Mouse (Mus musculus) right cerebral cortex, postnatal 36 days (tissue): ENCODE measurements around the gene Myo16.

Experiments
- DNase-seq, 2 experiments: peaks; one replicate each; pipeline ENCODE4 v3.0.0; 2022; ENCODE audit warnings: low spot score in 2 of 2, mixed read lengths in 1 of 2

The Myo16 gene

GRCm38 (mm10) chr8:10548003-10548584 lies 394.4 kb downstream of the Myo16 start:
- peak; percentile 19 to 36 for DNase-seq

- no peak for DNase-seq
Measured at GRCm38 (mm10) chr8:10549434-10549833, 395.7 kb downstream of the Myo16 start.

DNA sequence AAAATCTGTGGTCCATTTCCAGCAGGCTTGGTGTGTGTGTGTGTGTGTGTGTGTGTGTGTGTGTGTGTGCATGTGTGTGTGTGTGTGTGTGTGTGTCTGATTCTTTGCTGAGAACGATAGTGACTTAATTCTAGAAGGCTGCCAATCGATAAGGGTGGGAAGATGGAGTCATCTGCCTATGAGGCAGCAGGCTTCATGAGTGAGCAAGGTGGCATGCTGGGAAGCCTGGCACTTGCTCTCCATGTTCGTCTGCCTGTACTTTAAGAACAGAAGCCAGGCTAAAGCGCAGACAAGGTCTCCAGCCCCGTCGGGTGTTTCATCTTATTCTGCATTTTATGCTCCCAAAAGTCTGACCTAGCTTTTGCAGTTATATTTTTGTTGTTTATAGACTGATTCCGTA lies 404.2 kb downstream of the Myo16 start:
- no peak for DNase-seq

DNA sequence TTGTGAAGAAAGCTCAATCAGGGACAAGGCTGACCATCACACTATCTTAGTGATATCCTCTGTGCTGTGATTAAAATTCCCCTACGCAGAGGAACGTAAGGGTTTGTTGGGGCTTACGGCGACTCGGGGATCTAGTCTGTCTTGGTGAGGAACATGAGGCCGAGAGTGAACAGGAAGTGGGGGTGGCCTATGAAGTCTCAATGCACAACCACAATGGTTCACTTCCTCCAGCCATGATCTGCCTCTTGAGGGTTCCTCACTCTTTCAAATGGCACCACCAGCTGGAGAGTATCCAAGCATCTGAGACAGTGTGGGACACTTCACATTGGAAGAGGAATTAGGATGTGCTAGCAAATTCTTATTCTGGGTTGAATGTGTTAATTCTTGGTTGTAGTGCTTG lies 405.8 kb downstream of the Myo16 start:
- no peak for DNase-seq

DNA sequence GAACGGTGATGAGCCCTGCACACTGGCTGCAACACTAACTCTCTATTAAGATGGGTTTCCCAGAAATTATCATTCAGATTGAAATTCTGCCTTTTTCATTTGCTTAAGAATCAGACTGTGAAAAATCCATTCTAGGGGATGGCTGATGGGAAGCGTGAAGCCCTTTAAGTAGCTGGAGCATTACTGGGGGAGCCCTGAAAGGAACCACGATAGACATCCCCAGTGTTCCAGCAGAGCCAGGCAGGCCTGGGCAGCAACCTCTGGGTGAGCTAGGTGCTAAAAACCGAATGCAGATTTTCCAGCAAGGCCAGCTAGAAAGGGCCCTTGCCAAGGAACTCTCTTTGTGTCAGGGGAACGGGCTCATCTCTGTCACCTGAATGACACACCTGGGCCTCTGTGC lies 407.9 kb downstream of the Myo16 start:
- no peak for DNase-seq

- no peak for DNase-seq
Measured at GRCm38 (mm10) chr8:10562046-10562445, 408.3 kb downstream of the Myo16 start.

- no peak for DNase-seq
Measured at GRCm38 (mm10) chr8:10562636-10563035, 408.9 kb downstream of the Myo16 start.

DNA sequence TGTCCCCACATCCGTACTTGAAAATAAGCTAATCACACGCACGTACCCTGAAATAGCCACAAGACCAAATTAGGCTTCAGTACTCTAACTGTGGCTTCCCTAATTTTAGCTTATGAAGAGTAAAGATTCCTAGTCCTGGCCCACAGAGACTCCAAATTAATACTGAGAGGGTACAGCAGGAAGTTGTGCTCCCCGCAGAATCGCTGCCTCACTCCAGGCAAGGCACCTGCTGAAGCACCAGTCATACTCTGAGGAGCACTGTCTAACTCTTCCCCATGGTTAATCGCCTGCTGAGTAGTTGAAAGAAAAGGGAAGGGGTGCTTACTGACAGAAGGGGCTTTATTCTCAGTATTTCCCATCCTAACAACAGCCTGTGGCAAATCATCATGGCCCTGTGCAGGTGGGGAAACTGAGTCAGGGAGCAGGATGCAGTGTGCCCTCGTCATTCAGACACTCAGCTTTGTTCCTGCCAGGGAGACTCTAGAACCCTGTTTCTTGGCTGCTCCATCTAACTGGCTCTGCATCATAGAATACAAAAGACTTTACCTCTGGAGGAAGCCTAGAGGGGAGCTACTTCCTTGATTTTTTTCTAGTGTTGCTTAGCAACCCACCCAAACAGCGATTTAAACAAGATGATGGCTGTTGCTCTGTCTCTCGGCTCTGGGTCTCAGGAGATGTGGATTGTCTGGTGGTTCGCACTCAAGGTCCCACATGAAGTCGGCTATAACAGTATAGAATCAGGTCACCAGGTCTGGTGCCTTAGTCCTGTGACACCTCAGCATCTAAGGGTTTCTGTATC lies 411.7 kb downstream of the Myo16 start:
- DNase-seq = no peak

DNA sequence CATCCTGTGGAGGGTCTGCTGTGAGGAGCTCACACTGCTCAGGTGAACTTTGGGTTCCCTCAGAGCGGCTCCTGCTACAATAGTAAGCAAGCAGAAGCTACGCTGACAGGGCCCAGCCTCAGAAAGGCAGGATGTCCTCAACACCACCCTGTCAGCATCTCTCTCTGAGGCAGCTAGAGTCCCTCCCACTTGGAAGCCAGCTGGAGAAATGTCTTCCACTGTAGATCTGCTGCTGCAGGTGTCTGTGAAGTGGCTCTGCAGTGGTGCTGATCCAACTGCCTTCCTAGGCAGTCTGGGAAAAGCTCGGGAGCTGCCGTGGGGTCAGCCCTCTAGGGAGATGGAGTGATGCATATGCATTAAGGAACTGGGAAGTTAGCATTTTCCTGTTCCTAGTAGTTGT lies 414.7 kb downstream of the Myo16 start:
- peak in 1 of 2 experiments; percentile 17 for DNase-seq

DNA sequence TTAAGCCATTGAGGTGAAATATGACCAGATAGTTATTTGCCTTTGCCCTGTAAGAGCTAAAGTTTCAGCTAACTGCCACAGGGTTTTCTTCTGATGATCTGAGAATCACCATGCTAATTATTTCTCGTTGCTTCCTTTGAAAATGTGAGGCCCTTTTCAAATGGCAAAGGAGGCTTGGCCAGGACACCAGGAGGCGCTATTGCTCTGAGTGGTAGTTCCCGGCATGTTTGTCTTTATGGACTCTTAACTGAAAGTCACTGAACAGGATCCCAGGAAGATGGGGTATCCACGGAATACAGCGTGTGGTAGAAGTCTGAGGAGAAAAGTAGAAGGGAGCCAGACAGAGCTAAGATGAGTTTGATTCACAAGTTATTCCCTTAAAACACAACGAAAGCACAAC lies 420.4 kb downstream of the Myo16 start:
- DNase-seq = peak; percentile 49 to 51

- DNase-seq = no peak
Measured at GRCm38 (mm10) chr8:10575244-10575643, 421.5 kb downstream of the Myo16 start.

GRCm38 (mm10) chr8:10586956-10587744 lies 433.4 kb downstream of the Myo16 start:
- no peak for DNase-seq

DNA sequence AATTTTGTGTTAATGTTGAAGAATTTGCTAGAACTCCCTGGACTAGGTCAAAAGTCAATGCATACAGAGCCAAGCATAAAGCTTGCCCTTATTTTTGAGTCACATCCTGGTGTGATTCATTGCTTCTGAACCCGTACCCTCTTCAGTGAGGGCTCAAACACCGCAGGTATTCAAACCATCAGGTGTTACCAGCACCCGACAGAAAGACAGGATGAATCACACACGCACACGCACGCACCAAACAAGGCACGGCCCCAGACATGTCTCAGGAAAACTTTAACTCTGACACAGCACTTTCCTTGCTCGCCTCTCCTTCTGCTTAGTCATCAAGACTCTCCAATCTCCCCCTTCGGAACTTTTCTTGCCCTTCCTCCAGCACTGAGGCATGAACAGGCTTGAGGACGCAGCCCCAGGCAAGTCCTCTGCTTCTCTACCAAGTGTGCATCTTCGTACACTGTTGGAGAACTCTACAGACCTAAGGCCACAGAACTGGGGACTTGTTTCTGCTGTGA lies 435.8 kb downstream of the Myo16 start:
- no peak for DNase-seq

DNA sequence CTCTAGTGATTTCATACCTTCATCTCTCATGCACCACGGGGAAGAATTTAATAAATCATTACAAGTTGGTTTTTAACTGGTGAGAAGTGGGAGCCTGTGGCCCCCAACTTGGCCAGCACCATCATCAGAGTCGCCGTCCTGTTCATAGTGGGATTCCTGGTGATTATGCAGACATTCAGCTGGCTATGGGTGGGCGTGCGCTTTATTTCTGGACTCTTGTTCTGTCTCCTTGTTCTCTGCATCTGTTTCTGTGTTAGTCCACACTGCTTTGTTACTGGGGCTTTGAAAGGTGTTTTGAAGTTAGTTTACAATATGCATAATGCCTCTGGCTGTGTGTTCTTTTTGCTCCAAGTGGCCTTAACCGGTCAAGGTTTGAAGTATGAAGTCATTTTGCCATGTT lies 439.2 kb downstream of the Myo16 start:
- DNase-seq = peak; percentile 12 to 23

GRCm38 (mm10) chr8:10596353-10596752 lies 442.6 kb downstream of the Myo16 start:
- no peak for DNase-seq

DNA sequence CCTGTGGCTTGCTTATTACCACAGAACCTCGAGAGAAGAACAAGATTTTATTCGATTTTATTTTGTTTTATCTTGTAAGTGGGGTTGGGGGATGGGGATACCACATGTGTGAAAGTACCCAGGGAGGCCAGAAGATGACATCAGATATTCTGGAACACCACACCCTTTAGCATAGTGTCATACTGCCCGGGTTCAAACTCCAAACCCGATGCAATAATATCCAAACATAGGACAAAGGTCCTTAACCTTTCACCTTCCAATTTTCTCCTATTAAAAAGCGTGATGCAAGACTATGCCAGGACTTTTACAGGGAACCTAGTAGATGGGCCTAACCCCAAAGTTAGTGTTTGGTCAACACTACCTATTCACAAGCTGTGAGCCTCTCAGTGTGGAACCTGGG lies 443.9 kb downstream of the Myo16 start:
- no peak for DNase-seq

GRCm38 (mm10) chr8:10598889-10599288 lies 445.2 kb downstream of the Myo16 start:
- no peak for DNase-seq

DNA sequence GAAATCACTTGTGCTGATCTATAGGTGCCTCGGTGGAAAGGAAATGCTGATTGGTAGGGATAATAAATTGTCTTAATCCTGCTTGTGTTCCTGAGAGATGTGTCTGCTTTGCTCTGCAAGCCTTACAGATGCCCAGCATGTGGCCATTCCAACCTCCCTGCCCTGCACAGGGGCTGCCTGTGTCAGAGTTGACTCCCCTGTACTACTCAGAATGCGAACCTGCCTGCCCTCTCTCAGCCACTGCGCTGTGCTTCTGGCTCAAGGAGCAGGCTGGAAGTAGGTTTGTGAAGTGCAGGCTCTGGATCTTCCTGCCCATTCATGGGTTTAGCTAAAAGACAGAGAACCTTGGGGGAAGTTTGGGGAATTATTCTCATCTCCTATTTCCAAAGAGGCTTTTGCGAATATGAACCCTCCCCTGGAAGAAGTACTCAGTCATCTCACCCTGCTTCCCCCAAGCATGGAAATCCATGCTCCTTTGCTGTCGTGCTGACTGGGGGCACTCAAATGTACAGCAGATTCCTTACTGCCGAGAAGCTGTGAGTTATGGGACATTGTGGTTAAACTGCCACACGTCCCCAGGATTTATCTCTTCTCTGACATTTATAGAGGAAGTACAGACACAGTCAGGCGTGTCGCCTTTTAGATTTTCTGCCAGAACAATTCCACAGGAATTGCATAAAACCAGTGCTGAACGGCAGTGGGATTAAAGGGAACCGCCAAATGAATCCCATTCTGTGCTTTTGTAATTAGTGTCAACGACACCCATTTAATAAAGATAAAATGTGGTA lies 452.5 kb downstream of the Myo16 start:
- no peak for DNase-seq

- DNase-seq = no peak
Measured at GRCm38 (mm10) chr8:10606816-10607209, 453.1 kb downstream of the Myo16 start.

DNA sequence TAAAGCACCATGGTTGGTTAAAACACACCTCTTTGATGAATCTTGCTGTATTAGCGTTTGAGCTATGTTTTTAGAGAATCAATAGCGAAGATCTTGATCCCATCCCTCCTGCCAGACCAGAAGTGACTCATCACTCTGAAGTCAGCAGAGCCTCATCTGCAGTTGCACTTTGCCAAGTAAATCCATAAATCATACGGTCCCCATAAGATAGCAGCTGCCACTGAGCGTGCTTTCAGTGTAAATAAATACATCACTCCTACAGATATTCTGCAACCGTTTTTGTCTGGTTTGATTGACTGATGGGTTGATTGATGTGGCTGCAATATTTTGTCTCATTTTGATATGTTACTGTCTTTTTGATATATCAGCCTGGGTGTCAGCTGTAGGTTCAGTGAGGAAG lies 457.9 kb downstream of the Myo16 start:
- no peak for DNase-seq

DNA sequence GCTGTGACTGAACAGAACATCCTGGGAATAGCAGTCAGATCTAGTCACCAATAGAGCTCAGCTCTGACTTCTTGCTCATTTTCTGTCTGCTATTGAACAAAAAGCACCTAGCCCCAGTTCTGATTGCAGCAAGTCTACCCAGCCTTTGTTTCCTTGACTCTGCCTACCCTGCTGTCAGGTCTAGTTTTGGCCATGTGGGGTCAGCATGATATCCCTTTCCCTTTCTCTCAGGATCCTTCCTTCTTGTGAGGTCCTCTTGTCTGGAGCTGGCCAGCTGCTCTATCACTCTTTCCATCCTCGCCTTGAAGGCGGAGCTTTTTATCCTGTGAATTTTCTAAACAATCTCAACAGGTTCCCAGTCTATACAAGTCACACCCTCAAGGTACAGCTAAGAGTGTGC lies 459.7 kb downstream of the Myo16 start:
- DNase-seq = no peak

DNA sequence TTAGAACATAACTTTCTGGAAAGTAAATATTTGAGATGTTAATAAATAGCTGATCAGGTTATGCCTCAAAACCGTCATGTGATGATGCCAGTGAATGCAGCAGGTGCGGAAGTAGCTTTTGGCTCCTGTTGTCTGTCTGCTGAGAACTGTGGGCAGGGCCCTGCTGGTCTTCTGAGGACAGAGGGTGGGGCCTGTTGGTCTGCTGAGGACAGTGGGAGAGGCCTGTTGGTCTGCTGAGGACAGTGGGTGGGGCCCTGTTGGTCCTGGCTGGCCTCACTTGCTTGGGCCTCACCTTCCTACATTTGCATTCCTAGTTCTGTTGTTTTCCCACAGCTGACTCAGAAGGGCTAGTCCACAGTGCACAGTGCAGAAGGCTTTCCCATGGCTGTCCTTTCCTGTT lies 466.0 kb downstream of the Myo16 start:
- DNase-seq = no peak
